Mouse (Mus musculus) neural tube, embryonic 11.5 days (tissue): ENCODE measurements at regions not wholly inside any gene's neighbourhood (a gene's known extent, or its start where the extent isn't known, plus 50 kb on each side); places are given as distances from the start of the nearest gene placed in this dataset.

Experiments used
- ATAC-seq: fragments of 200-750 bp; cut with Nextera tagmentation; 2 replicates; pipeline ENCODE4 v1.8.0; 2017; ENCODE audit warnings: moderate number of reproducible peaks, mild to moderate bottlenecking, moderate TSS enrichment, moderate library complexity; ENCODE audit not compliant: insufficient read depth, low FRiP score, low TSS enrichment
- DNase-seq: peaks from one replicate; pipeline ENCODE4 v3.0.0-alpha.2; 2015; ENCODE audit warnings: low spot score
- H3K27ac ChIP-seq: fragments of 300-500 bp; sonication (generic); 2 replicates; pipeline ENCODE4 v1.5.1; 2014; ENCODE audit warnings: low read depth, mild to moderate bottlenecking, low read length
- H3K27me3 ChIP-seq: fragments of 300-500 bp; sonication (generic); 2 replicates; pipeline ENCODE4 v1.6.1; 2014; ENCODE audit warnings: mild to moderate bottlenecking, low read length, mixed read lengths; ENCODE audit not compliant: control insufficient read depth, insufficient read depth
- H3K36me3 ChIP-seq: fragments of 300-500 bp; sonication (generic); 2 replicates; pipeline ENCODE4 v1.6.1; 2014; ENCODE audit warnings: mild to moderate bottlenecking, low read length, moderate library complexity, mixed read lengths; ENCODE audit not compliant: control insufficient read depth, insufficient read depth
- H3K4me1 ChIP-seq: fragments of 300-500 bp; sonication (generic); 2 replicates; pipeline ENCODE4 v1.6.1; 2014; ENCODE audit warnings: low read length, mixed read lengths; ENCODE audit not compliant: control insufficient read depth, insufficient read depth
- H3K4me2 ChIP-seq: fragments of 300-500 bp; sonication (generic); 2 replicates; pipeline ENCODE4 v1.6.1; 2014; ENCODE audit warnings: low read depth, mild to moderate bottlenecking, moderate library complexity
- H3K4me3 ChIP-seq: fragments of 300-500 bp; sonication (generic); 2 replicates; pipeline ENCODE4 v1.5.1; 2014; ENCODE audit warnings: low read depth, low read length
- H3K9ac ChIP-seq: fragments of 300-500 bp; sonication (generic); 2 replicates; pipeline ENCODE4 v1.6.1; 2014; ENCODE audit warnings: mild to moderate bottlenecking, low read length
- H3K9me3 ChIP-seq: fragments of 300-500 bp; sonication (generic); 2 replicates; pipeline ENCODE4 v1.6.1; 2016; ENCODE audit warnings: low read length; ENCODE audit not compliant: control insufficient read depth
- WGBS: fragments of 180-500 bp; shearing (Covaris S2); extraction: QIAGEN DNeasy Blood & Tissue Kit; methylation state at CpG from one replicate; pipeline ENCODE4 v1.1.7; 2014; 5-methylcytosine and 5-hydroxymethylcytosine counted together

DNA sequence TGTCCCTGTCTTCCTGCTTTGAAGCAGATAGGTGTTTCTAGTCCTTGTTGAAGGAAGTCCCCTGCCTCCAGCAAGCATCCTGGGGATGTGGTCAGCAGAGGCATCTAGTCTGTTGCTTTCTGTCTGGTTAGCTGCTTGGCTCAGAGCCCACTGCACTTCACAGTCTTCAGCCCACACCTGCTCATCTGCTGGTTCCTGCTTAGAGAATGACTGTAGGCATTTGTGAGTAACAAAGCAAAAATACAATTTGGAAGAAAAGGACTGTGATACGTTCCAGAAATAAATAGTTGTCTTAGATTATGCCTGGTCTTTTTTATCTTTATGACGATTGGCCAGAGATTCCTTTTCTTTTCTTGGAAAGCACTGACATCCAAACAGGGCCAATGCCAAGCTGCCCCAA lies 246.6 kb upstream of the Sox2 start:
- no peak for ATAC-seq
- DNase-seq = no peak

DNA sequence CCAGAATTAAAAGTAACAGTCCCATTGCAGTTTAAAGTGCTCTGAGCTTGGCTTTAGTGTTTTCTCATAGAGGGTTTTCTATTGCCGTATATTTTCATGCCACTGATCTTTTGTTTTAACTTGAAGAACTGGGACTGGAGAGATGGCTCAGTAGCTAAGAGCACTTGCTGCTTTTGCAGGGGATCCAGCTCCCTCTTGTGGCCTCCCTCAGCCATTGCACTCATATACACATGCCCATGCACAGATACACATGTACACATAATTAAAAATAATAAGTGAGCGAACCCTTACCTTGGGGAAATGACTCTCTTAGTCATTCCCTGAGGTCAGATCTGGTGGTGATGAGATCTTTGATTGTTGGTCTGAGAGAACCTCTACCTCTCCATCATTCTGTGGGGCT lies 258.9 kb upstream of the Sox2 start:
- no peaks in the 10 kb centered on the region for H3K27me3 ChIP-seq
- no peak overlapping the region for H3K4me2 ChIP-seq
- H3K36me3 ChIP-seq = no peaks in the 10 kb centered on the region
- no peak overlapping the region for H3K9ac ChIP-seq
- H3K4me3 ChIP-seq = no peak overlapping the region
- H3K4me1 ChIP-seq = no peaks in the 10 kb centered on the region
- H3K27ac ChIP-seq = no peak overlapping the region
- DNase-seq = no peak
- H3K9me3 ChIP-seq = peaks cover 2% of the 10 kb centered on the region; the same call in 1 of the 2 replicates
- WGBS = 97% methylated on average over 2 of the region's 2 CpGs
- no peak for ATAC-seq

More for the DNA sequence above, 246.6 kb upstream of the Sox2 start:
- Histone ChIP-seq H3K9me3 (no peaks in the 10 kb centered on the region), H3K27me3 (no peaks in the 10 kb centered on the region), H3K4me2 (no peak overlapping the region), H3K4me1 (no peaks in the 10 kb centered on the region), H3K27ac (no peak overlapping the region), H3K9ac (no peak overlapping the region), H3K4me3 (no peak overlapping the region), H3K36me3 (no peaks in the 10 kb centered on the region)
- WGBS = 88% methylated on average over 2 of the region's 2 CpGs

DNA sequence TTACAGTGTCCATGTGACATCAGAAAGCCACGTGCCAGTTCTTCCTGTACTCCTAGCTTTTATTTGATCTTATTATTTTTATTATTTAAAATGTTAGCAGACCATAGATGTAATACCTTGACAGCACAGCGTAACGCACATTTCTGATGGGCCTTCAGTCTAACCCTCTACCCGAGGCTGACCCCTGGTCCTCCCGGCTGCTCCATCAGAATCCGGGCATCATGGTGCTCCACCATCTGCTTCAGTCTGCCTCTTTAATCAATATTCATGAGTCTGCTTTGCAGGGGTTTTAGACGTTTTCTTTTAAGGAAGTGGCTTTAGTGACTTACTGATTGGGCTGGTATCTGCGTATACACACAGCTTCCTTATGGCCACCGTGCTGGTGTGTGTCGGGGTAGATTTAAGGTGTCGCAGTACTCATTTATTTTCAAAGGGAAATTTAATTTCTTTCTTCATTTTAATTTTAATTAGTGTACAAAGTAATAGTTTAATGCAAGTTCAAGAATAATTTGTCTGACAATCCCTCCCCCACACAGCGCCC lies 265.2 kb upstream of the Sox2 start:
- H3K27me3 ChIP-seq = no peaks in the 10 kb centered on the region
- ATAC-seq (peak; percentile 35; the same call in 1 of the 2 replicates), DNase-seq (no peak)
- no peaks in the 10 kb centered on the region for H3K9me3 ChIP-seq
- no peak overlapping the region for H3K27ac ChIP-seq
- H3K4me2 ChIP-seq = no peak overlapping the region
- 71% methylated on average over 12 of the region's 12 CpGs for WGBS
- H3K4me3 ChIP-seq = no peak overlapping the region
- H3K4me1 ChIP-seq = no peaks in the 10 kb centered on the region
- H3K9ac ChIP-seq = no peak overlapping the region
- H3K36me3 ChIP-seq = no peaks in the 10 kb centered on the region

DNA sequence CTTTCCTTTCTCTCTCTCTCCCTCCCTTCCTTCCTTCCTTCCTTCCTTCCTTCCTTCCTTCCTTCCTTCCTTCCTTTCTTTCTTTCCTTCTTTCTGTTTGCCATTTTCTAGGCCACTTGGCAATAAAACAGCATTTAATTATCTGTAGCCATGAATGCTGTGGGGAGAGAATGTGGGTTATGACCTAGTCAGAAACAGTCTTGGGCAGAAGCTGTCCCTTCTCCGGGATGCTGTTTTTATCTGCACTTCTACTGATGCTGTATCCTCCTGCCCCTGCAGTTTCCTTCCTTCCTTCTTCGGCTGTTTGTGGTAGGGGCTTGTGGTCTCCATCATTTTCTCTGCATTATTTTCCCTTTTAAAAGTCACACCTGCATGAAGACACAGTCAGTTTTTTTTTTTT lies 272.3 kb upstream of the Sox2 start:
- ATAC-seq (no peak), DNase-seq (no peak)
- no peaks in the 10 kb centered on the region for H3K9me3 ChIP-seq
- H3K27me3 ChIP-seq = no peaks in the 10 kb centered on the region
- no peaks in the 10 kb centered on the region for H3K36me3 ChIP-seq
- peaks cover 6% of the 10 kb centered on the region; the same call in 1 of the 2 replicates for H3K4me1 ChIP-seq
- WGBS = 52% methylated on average over 2 of the region's 2 CpGs
- H3K9ac ChIP-seq = no peak overlapping the region
- no peak overlapping the region for H3K4me2 ChIP-seq
- H3K4me3 ChIP-seq = no peak overlapping the region
- no peak overlapping the region for H3K27ac ChIP-seq

DNA sequence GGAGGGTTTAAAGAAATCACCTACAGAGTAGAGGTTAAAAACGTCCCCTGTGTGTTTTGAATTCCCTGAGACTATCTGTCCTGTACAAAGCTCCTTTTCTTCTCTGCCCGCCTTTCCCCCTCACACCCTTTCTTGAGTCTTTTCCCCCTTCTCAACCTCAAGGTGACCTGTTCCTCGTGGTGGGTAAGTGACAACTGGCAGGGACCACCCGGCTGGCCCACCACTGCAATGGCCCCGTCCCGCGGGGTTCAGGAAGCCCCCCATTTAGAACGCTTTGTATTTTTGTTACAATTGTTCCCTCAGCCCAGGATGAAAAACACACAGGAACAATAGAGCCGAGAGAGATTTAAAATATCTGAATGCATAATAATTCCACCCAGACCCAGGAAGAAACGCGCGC lies 272.9 kb upstream of the Sox2 start:
- Histone ChIP-seq H3K9ac (no peak overlapping the region), H3K27ac (no peak overlapping the region), H3K4me3 (no peak overlapping the region), H3K4me2 (peak overlapping the region; percentile 19; the same call in 1 of the 2 replicates), H3K9me3 (no peaks in the 10 kb centered on the region), H3K36me3 (no peaks in the 10 kb centered on the region), H3K27me3 (no peaks in the 10 kb centered on the region), H3K4me1 (peaks cover 6% of the 10 kb centered on the region; the same call in 1 of the 2 replicates)
- 41% methylated on average over 12 of the region's 12 CpGs for WGBS
- no peak for ATAC-seq
- DNase-seq = peak; percentile 20

DNA sequence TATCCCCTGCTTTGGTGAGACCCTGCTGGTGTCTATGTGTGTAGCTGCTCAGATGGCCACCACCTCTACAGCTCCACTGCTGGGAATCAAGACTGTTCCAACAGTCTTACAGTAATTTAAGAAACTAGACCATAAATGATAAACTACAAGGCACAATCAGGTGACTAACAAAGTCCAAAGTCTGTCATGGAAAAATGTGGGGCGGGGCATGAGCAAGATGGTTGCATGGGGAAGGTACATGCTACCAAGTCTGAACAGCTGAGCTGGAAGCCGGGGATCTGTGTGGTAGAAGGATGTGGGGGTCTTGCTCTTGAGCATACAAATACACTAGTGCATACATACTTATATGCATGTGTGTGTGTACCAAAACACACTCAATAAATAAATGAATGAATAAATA lies 278.8 kb upstream of the Sox2 start:
- no peaks in the 10 kb centered on the region for H3K27me3 ChIP-seq
- H3K4me1 ChIP-seq = no peaks in the 10 kb centered on the region
- DNase-seq = no peak
- 90% methylated on average over 2 of the region's 2 CpGs for WGBS
- H3K27ac ChIP-seq = no peak overlapping the region
- H3K9me3 ChIP-seq = no peaks in the 10 kb centered on the region
- no peak overlapping the region for H3K4me2 ChIP-seq
- H3K36me3 ChIP-seq = no peaks in the 10 kb centered on the region
- H3K4me3 ChIP-seq = no peak overlapping the region
- no peak for ATAC-seq
- no peak overlapping the region for H3K9ac ChIP-seq

DNA sequence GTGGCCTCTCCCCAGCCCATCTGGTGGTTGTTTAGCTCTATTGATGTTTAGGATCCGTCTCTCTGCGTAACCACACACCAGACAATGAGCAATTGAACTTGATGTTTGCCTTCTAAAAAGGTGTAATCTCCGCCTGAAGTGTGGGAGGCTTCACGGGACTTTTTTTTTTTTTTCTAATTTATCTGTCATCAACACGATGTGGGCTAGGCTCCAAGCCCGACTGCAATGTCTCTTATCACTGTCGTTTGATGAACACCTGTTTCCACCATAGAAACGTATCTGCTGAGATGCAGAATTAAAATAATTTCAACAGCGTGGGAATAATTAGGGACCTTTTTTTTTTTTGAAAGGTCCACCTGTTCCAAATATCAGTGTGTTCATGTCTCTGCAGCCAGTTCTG lies 257.0 kb upstream of the Dnajc19 start:
- H3K4me3 ChIP-seq = no peak overlapping the region
- no peak overlapping the region for H3K9ac ChIP-seq
- DNase-seq = no peak
- no peaks in the 10 kb centered on the region for H3K27me3 ChIP-seq
- no peak overlapping the region for H3K4me2 ChIP-seq
- H3K4me1 ChIP-seq = no peaks in the 10 kb centered on the region
- H3K36me3 ChIP-seq = no peaks in the 10 kb centered on the region
- H3K27ac ChIP-seq = no peak overlapping the region
- 82% methylated on average over 9 of the region's 9 CpGs for WGBS
- no peaks in the 10 kb centered on the region for H3K9me3 ChIP-seq
- ATAC-seq = no peak

DNA sequence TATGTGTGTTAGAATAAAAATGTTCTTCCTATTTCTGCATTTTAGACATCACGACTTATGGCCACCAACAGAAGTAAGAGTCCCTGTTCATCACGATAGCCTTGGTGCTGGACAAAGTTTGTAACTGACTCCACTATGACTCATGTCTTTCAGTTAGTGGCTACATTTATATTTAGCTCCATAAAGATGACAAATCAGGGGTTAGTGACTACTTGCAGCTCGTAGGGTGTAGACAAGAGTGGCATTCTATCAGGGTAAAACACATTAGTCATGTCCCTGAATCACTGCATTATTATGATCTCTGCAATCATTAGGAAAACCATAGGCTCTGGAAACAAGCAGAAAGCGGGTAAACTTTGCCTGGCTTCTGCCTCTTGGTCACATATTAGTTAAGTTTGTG lies 252.4 kb upstream of the Dnajc19 start:
- DNase-seq = no peak
- Histone ChIP-seq H3K9ac (no peak overlapping the region), H3K4me3 (no peak overlapping the region)

DNA sequence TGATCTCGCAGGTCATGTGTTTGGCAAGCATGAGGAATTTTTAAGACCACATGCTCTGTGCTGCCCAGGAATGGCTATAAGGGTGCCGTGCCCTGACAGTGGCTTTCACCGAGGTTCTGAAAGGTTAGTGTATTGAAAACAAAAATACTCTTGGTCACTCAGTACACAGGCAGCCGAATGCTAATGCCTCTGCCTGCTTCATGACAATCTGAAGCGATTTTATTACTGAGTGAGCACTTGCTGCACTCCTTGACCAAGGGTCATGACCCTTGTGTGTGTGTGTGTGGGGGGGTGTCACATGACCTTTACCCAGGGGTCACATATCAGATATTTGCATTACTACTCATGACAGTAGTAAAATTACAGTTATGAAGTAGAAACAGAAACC lies 250.8 kb upstream of the Dnajc19 start:
- no peak for DNase-seq
- H3K27ac ChIP-seq = no peak overlapping the region
- H3K9ac ChIP-seq = no peak overlapping the region
- no peak overlapping the region for H3K4me3 ChIP-seq
- H3K4me1 ChIP-seq = peaks cover 14% of the 10 kb centered on the region; the same call in 1 of the 2 replicates
- H3K27me3 ChIP-seq = no peaks in the 10 kb centered on the region
- H3K4me2 ChIP-seq = no peak overlapping the region
- H3K9me3 ChIP-seq = no peaks in the 10 kb centered on the region
- ATAC-seq = no peak
- H3K36me3 ChIP-seq = no peaks in the 10 kb centered on the region
- whole genome bisulfite sequencing = 15% methylated on average over 5 of the region's 5 CpGs

More for the DNA sequence above, 252.4 kb upstream of the Dnajc19 start:
- Histone ChIP-seq H3K4me2 (no peak overlapping the region), H3K27ac (no peak overlapping the region), H3K36me3 (no peaks in the 10 kb centered on the region), H3K9me3 (no peaks in the 10 kb centered on the region), H3K4me1 (peaks cover 14% of the 10 kb centered on the region; the same call in 1 of the 2 replicates), H3K27me3 (no peaks in the 10 kb centered on the region)
- 90% methylated on average over 4 of the region's 4 CpGs for WGBS
- no peak for ATAC-seq
